Mouse (Mus musculus): ENCODE results near the gene Spink2.

DNA sequence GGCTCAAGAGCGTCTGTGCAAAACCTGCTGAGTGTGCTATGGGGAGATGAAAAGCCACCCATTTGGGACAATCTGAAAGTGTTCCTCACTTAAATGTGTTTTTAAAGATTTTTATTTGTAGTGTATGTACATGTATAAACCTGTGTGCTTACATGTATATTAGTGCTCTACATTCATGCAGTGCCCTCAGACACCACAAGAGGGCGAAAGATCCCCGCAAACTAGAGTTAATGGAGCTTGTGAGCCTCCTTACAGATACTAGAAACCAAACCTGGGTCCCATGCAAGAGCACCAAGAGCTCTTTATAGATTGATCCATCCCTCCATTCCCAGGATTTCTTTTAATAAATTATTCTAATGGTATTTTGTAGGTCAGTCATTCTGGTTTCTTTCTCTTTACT is 17.3 kb downstream of the Spink2 start:
- TF ChIP-seq TAL1 (IDR thresholded peaks at IDR 0.05; ENCODE audit: low read length) = no peak
- TF ChIP-seq GATA1 (IDR thresholded peaks at IDR 0.05; ENCODE audit: low read length) = no peak
